Mouse (Mus musculus) urinary bladder, postnatal 4 days (tissue): ENCODE data around the gene Nfix.

ENCODE experiments used
- DNase-seq, 2 experiments: peaks; one replicate each; pipeline ENCODE4 v3.0.0; 2021 to 2022; ENCODE audit warnings: low spot score in 2 of 2

Gene Nfix

GRCm38 (mm10) chr8:84738266-84738665 is 61.9 kb downstream of the Nfix start:
- DNase-seq, result no peak

- peak; percentile 73 to 87 for DNase-seq
These were observed 62.5 kb downstream of the Nfix start for GRCm38 (mm10) chr8:84737608-84738007.

- DNase-seq, result no peak
These were observed 63.6 kb downstream of the Nfix start for GRCm38 (mm10) chr8:84736521-84736920.

- no peak for DNase-seq
These were observed 64.5 kb downstream of the Nfix start for GRCm38 (mm10) chr8:84735597-84735996.

GRCm38 (mm10) chr8:84734680-84735079 is 65.5 kb downstream of the Nfix start:
- DNase-seq, result no peak

GRCm38 (mm10) chr8:84733959-84734358 is 66.2 kb downstream of the Nfix start:
- DNase-seq, result no peak

- DNase-seq, result no peak
These were observed 67.1 kb downstream of the Nfix start for GRCm38 (mm10) chr8:84732996-84733395.

- DNase-seq, result no peak
These were observed 67.6 kb downstream of the Nfix start for GRCm38 (mm10) chr8:84732545-84732944.

GRCm38 (mm10) chr8:84731371-84732177 is 68.6 kb downstream of the Nfix start:
- DNase-seq, result no peak

GRCm38 (mm10) chr8:84730541-84731370 is 69.4 kb downstream of the Nfix start:
- peak in 1 of 2 experiments; percentile 60 for DNase-seq

GRCm38 (mm10) chr8:84729921-84730362 is 70.2 kb downstream of the Nfix start:
- no peak for DNase-seq

- no peak for DNase-seq
These were observed 71.7 kb downstream of the Nfix start for GRCm38 (mm10) chr8:84728474-84728873.

GRCm38 (mm10) chr8:84725941-84726259 is 74.2 kb downstream of the Nfix start:
- DNase-seq, result no peak

GRCm38 (mm10) chr8:84725246-84725940 is 74.8 kb downstream of the Nfix start:
- DNase-seq, result no peak

GRCm38 (mm10) chr8:84724683-84725082 is 75.5 kb downstream of the Nfix start:
- no peak for DNase-seq

GRCm38 (mm10) chr8:84723571-84723900 is 76.6 kb downstream of the Nfix start:
- DNase-seq, result no peak

- DNase-seq, result peak; percentile 82 to 83
These were observed 77.1 kb downstream of the Nfix start, which contains the start of gene G430095P16Rik for GRCm38 (mm10) chr8:84722850-84723570. Gene G430095P16Rik (plus strand): TSS chr8:84723007.

- DNase-seq, result no peak
These were observed 77.7 kb downstream of the Nfix start for GRCm38 (mm10) chr8:84722530-84722849.

GRCm38 (mm10) chr8:84718959-84719690 is 81.0 kb downstream of the Nfix start:
- DNase-seq, result no peak

- no peak for DNase-seq
These were observed 81.7 kb downstream of the Nfix start for GRCm38 (mm10) chr8:84718476-84718875.

GRCm38 (mm10) chr8:84716790-84717189 is 83.4 kb downstream of the Nfix start:
- DNase-seq, result no peak
